Mouse (Mus musculus) kidney, adult 2 months (tissue): ENCODE data around the gene Coro1b.

Experiments
- CTCF ChIP-seq: fragments of 200-500 bp; conservative IDR thresholded peaks from 2 replicates; pipeline ENCODE4 v1.5.1; 2011; ENCODE audit warnings: low read depth, mild to moderate bottlenecking, control low read depth, low read length, moderate library complexity, mixed read lengths; ENCODE audit not compliant: insufficient read depth, insufficient read length
- POLR2A ChIP-seq: fragments of 200-500 bp; IDR thresholded peaks from one replicate; pipeline ENCODE4 v1.6.1; 2011; ENCODE audit warnings: low read depth, low read length, control low read depth

GRCm38 (mm10) chr19:4169378-4169784, 21.0 kb downstream of the Coro1b start:
- TF ChIP-seq CTCF (peak; percentile 81), POLR2A (peak; percentile 67)
